Mouse (Mus musculus): Measurements from ENCODE around the gene Kcnip4.

DNA sequence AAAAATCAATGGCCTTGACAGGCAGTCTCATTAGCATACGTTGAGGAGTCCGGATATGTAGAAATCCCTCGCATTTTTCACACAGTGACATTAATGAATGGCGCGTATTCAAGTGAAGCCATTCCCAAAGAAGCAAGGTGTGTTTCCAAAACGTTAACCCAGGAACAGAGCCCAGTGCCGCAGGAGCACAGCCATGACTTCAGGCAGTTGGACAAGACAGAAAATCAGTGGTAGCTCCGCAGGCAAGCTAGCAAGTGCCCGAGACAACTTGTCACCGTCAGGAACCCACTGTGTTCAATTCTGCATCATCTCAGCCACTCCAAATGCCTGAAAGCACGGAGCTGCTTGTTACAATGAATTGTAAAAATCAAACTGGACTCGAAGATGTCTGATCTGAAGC lies 1014.5 kb downstream of the Kcnip4 start:
- TF ChIP-seq CTCF (IDR thresholded peaks at IDR 0.05; ENCODE audit: insufficient read depth, low read length) (no peak), POLR2A (IDR thresholded peaks at IDR 0.05; ENCODE audit: borderline replicate concordance, extremely low read depth, low read depth, low read length) (no peak)

Data from lung, adult 2 months (tissue).